Mouse (Mus musculus) erythroblast, embryonic 14.5 days (primary cell): Measurements from ENCODE around the gene Magt1.
"Not testable (repeated sequence)": the region's sequence is repeated elsewhere in the genome, so short reads cannot be mapped to it uniquely, and the experiment has no call there.

ENCODE experiments used
- GATA1 ChIP-seq: IDR thresholded peaks from 2 replicates; pipeline ENCODE4 v1.6.1; 2012; ENCODE audit warnings: low read length, inconsistent platforms, mixed read lengths
- TAL1 ChIP-seq: IDR thresholded peaks from 3 replicates; pipeline ENCODE4 v1.6.1; 2012; ENCODE audit warnings: low read length, inconsistent platforms, mixed read lengths

DNA sequence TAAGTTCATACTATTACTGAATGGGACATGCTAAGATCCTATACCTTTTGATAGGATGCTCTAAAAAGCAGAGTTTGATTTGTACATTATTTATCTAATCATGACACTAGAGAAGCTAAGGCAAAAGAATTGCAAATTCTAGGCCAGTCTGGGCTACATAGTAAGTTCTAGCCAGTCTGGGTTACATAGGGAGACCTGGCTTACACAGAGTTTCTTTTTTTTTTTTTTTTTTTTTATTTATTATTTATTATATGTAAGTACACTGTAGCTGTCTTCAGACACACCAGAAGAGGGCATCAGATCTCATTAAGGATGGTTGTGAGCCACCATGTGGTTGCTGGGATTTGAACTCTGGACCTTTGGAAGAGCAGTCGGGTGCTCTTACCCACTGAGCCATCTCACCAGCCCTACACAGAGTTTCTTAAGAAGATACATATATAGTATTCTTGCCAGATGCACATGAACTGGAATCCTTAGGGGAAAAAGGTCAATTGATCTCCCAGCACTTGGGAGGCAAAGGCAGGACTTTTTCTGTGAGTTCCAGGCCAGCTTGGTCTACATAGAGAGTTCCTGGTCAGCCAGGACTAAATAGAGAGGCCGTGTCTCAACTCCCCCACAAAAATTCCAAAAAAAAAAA lies 3.2 kb upstream of the Magt1 start:
- not testable (repeated sequence) for TF ChIP-seq TAL1, GATA1
